Mouse (Mus musculus): ENCODE results near the gene Arl5c. TPM values are rescaled to one million over a fixed set of nuclear protein-coding genes. Genes with fewer than 3 reads are reported as not detected.

The Arl5c gene
- polyA plus RNA-seq, 1 experiment from 2014 or later, result 13.2 TPM

DNA sequence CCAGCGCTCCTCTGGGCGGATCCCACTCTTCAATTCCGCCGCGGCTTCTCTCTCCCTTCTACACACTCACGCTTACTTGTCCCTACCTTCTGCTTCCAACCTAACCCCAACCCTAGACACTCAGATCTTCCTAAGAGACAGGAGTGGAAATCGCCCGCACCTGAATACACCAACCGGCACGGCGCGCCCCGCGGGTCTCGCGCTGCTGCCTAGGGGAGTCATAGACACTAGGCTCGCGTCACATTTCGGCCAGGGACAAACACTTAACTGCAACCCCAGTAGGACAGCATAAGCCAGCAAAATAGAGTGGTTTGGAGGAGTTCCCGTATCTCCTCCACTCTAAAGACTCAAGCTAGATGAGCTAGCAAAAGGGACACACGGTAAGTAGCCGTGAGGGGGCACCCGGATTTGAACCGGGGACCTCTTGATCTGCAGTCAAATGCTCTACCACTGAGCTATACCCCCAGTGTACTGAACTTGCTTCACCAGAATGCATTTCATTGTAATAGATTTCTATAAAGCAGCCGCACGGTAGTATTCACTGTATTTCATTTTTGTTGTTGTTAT is 7.4 kb downstream of the Arl5c start:
- ATAC-seq (replicated peaks; ENCODE audit: extremely low read depth, insufficient read depth, low FRiP score), result peak; percentile 82

DNA sequence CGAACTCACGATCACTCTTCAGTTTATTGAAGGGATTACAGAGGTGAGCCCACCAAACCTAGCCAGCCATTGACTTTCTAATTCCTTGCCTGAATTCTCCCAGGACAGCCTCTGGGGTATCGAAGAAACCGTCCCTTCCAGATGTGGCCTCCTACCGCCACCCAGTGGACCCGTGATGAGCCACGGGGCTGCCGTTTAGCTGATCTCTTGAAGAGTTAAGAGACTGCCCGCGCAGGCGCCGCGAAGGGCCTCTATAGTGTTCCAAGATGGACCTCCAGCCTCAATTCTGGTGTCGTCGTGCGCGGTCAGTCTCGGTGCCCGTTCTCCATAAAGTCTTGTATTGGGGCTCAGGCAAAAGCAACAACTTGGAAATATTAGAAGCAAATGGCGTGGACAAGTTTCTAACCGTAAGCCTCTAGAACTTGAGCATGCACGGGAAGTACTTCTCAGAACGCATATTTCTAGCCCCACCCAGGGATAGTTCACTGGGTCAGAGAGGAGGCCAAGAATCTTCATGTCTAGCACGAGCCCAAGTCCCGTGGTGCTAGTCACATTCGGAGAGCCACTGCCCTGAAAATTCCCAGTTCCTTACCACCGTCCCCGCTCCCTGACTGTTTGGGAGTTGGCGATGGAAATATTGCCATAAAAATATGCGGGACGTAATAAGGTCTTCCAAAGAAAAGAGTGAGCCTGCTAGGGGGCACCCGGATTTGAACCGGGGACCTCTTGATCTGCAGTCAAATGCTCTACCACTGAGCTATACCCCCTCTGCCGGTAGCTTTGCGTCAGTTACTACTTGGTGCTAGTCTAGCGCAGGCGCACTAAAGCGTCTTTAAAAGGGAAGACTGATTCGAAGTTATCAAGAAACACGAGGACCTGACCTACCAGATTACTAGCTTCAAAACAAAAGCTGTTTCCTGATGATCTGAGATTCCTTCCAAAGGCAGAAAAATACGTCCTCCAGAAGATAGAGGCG is 8.1 kb downstream of the Arl5c start:
- H3K9ac ChIP-seq (ENCODE audit: low read length), result peak overlapping the region; percentile 89
- peaks cover 16% of the 10 kb centered on the region for H3K4me1 ChIP-seq (ENCODE audit: control insufficient read depth, insufficient read depth, low read length)
- no peaks in the 10 kb centered on the region for H3K36me3 ChIP-seq (ENCODE audit: control insufficient read depth, insufficient read depth)
- H3K4me2 ChIP-seq (ENCODE audit: low read depth, low read length), result peak overlapping the region; percentile 74
- peaks cover 19% of the 10 kb centered on the region for H3K27me3 ChIP-seq (ENCODE audit: control insufficient read depth, insufficient read depth, low read length)
- WGBS, result under 1% methylated on average over 42 of the region's 42 CpGs
- H3K27ac ChIP-seq (ENCODE audit: low read length), result peak overlapping the region; percentile 94
- H3K4me3 ChIP-seq (ENCODE audit: low read length), result peak overlapping the region; percentile 97
- ATAC-seq (replicated peaks; ENCODE audit: extremely low read depth, insufficient read depth, low FRiP score), result peak; percentile 79
- no peaks in the 10 kb centered on the region for H3K9me3 ChIP-seq (replicated peaks; ENCODE audit: control insufficient read depth, low read length)

More for the DNA sequence above, 7.4 kb downstream of the Arl5c start:
- peaks cover 19% of the 10 kb centered on the region for H3K27me3 ChIP-seq (ENCODE audit: control insufficient read depth, insufficient read depth, low read length)
- H3K9me3 ChIP-seq (replicated peaks; ENCODE audit: control insufficient read depth, low read length), result no peaks in the 10 kb centered on the region
- under 1% methylated on average over 26 of the region's 26 CpGs for WGBS
- peaks cover 16% of the 10 kb centered on the region for H3K4me1 ChIP-seq (ENCODE audit: control insufficient read depth, insufficient read depth, low read length)
- peak overlapping the region; percentile 97 for H3K4me3 ChIP-seq (ENCODE audit: low read length)
- peak overlapping the region; percentile 65 for H3K4me2 ChIP-seq (ENCODE audit: low read depth, low read length)
- H3K27ac ChIP-seq (ENCODE audit: low read length), result peak overlapping the region; percentile 94
- H3K9ac ChIP-seq (ENCODE audit: low read length), result peak overlapping the region; percentile 89
- H3K36me3 ChIP-seq (ENCODE audit: control insufficient read depth, insufficient read depth), result no peaks in the 10 kb centered on the region

DNA sequence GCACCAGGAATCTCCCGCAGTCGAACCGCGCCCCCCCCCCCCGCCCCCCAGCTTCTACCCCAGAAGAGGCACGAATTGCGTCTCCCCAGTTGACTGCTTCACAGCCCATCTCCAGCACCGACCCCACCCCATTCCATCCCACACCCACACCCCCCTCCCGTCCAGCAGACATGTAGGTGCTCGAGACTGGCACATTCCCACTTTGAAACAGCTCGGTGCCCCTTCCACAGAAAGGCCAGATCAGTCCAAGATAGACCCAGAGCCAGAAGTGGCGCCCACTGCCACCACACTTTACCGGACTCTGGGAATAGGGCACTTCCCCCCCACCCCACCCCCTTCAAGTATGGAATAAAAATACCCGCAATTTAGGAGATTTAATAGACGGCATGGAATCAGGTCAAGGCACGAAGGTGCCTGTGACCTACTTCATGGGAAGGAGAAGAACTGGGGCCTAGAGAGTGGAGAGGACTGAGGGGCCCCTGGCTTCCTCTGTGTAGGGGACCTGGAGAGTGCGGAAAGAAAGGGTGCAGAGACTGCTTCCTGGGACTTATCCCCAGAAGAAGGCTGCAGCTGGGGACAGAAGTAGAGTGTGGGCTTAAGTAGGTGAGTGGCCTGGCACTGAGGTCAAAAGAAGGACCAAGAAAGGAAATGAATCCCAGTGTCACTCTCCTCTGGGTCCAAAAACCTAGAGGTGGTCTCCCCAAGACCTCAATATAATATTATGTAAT is 9.1 kb downstream of the Arl5c start:
- ATAC-seq (replicated peaks; ENCODE audit: extremely low read depth, insufficient read depth, low FRiP score), result no peak
- Histone ChIP-seq H3K27me3 (ENCODE audit: control insufficient read depth, insufficient read depth, low read length) (peaks cover 19% of the 10 kb centered on the region), H3K9me3 (replicated peaks; ENCODE audit: control insufficient read depth, low read length) (no peaks in the 10 kb centered on the region), H3K27ac (ENCODE audit: low read length) (no peak overlapping the region), H3K9ac (ENCODE audit: low read length) (peak overlapping the region; percentile 76), H3K4me2 (ENCODE audit: low read depth, low read length) (peak overlapping the region; percentile 74), H3K4me1 (ENCODE audit: control insufficient read depth, insufficient read depth, low read length) (peaks cover 16% of the 10 kb centered on the region), H3K4me3 (ENCODE audit: low read length) (peak overlapping the region; percentile 97), H3K36me3 (ENCODE audit: control insufficient read depth, insufficient read depth) (no peaks in the 10 kb centered on the region)
- WGBS, result 30% methylated on average over 15 of the region's 17 CpGs

DNA sequence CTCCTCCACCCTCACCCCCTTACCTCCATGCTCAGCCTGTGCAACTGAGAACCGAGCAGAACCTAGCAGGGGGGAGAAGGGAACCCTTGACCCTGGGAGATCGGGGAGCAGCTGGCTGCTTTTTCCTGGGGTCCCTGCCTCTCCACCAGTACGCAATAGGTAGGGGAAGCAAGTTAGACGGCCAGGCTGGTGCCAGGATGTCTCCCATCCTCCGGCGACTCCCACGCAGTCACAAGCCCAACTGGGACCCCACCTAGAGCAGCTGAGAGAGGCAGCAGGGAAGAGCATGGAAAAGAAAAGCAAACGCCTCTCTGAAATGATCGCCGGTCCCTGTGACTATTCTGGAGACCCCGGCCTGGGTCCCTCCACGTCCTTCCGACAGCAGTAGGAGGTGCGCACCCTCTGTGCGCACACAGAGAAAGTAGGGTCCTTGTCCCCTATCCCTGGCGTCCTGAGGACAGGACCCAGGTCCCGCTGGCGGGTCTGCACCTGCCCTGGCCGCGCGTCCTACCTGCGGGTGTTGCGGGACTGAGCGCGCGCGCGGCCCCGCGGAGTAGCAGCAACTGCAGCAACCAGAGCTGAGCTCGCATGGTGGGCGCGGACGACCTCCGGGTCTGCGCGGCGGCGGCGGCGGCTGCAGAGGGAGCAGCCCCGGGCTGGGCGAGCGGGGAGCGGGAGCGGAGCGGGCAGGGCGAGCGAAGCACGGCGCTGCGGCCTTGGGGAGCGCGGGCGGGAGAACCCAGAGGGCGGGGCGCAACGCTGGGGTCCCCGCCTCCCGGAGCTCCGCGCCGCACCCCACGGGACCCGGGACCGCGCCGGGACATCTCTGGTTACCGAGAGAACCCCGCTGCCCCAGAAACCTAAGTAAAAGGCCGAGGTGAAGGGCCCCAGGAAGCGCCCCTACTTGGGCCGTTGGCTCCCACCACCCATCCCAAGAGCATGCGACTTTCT is 10.0 kb downstream of the Arl5c start, which contains the start of gene Plxdc1:
Gene Plxdc1 (minus strand): TSS at position 718 of the 951 bp plus-strand sequence.
- Histone ChIP-seq H3K36me3 (ENCODE audit: control insufficient read depth, insufficient read depth) (no peaks in the 10 kb centered on the region), H3K4me2 (ENCODE audit: low read depth, low read length) (peak within 1 kb of the TSS; percentile 74), H3K9me3 (replicated peaks; ENCODE audit: control insufficient read depth, low read length) (no peaks in the 10 kb centered on the region), H3K9ac (ENCODE audit: low read length) (peak within 1 kb of the TSS; percentile 76), H3K27me3 (ENCODE audit: control insufficient read depth, insufficient read depth, low read length) (peaks cover 19% of the 10 kb centered on the region), H3K27ac (ENCODE audit: low read length) (no peak within 1 kb of the TSS), H3K4me1 (ENCODE audit: control insufficient read depth, insufficient read depth, low read length) (peaks cover 16% of the 10 kb centered on the region), H3K4me3 (ENCODE audit: low read length) (peak within 1 kb of the TSS; percentile 97)
- ATAC-seq (replicated peaks; ENCODE audit: extremely low read depth, insufficient read depth, low FRiP score), result no peak
- 2% methylated on average over 68 of the region's 74 CpGs for WGBS

DNA sequence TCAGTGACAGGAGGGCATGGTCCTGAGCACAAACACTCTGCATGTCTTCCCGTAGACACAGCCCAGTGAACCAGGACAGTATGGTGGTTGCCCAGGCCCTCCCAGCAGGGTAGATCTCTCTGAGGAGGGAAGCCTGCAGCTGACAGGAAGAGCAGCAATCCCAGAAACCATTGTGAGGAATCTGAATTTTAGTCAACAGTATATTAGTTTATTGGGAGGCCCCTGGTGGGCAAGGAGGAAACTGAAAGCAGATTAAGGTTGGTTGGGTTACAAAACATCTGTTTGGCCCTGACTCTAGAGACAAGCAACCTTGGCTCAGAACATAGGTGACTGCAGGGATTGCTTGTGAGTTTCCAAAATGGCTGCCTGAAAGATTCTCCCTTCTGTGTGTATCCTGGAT is 12.0 kb downstream of the Arl5c start:
- Histone ChIP-seq H3K4me2 (ENCODE audit: low read depth, low read length) (no peak overlapping the region), H3K4me1 (ENCODE audit: control insufficient read depth, insufficient read depth, low read length) (peaks cover 6% of the 10 kb centered on the region), H3K9me3 (replicated peaks; ENCODE audit: control insufficient read depth, low read length) (no peaks in the 10 kb centered on the region), H3K27ac (ENCODE audit: low read length) (no peak overlapping the region), H3K4me3 (ENCODE audit: low read length) (no peak overlapping the region), H3K27me3 (ENCODE audit: control insufficient read depth, insufficient read depth, low read length) (peaks cover 19% of the 10 kb centered on the region), H3K36me3 (ENCODE audit: control insufficient read depth, insufficient read depth) (no peaks in the 10 kb centered on the region), H3K9ac (ENCODE audit: low read length) (no peak overlapping the region)
- ATAC-seq (replicated peaks; ENCODE audit: extremely low read depth, insufficient read depth, low FRiP score), result no peak
- WGBS, result 69% methylated on average over 1 of the region's 1 CpGs

DNA sequence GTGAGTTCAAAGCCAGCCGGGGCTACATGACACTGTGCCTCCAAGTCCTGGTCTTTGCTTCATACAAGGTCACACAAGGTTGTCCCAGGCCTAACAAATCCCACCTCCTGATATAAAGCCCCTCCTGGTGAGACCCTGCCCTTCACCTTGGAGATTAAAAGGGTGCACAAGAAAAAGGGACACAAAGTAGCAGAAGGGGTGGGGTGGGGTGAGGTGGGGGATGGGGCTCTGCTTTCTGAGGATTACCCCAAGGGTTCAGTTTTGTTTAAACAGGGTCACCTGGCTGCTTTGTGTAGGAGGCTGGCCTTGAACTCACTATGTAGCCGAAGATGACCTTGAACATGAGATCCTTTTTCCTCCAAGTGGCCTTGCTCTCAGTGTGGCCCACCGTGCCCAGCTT is 12.5 kb downstream of the Arl5c start:
- Histone ChIP-seq H3K4me3 (ENCODE audit: low read length) (no peak overlapping the region), H3K4me1 (ENCODE audit: control insufficient read depth, insufficient read depth, low read length) (peaks cover 6% of the 10 kb centered on the region; the same call in 1 of the 2 replicates), H3K27me3 (ENCODE audit: control insufficient read depth, insufficient read depth, low read length) (peaks cover 19% of the 10 kb centered on the region), H3K9me3 (replicated peaks; ENCODE audit: control insufficient read depth, low read length) (no peaks in the 10 kb centered on the region), H3K9ac (ENCODE audit: low read length) (no peak overlapping the region), H3K27ac (ENCODE audit: low read length) (no peak overlapping the region), H3K36me3 (ENCODE audit: control insufficient read depth, insufficient read depth) (no peaks in the 10 kb centered on the region), H3K4me2 (ENCODE audit: low read depth, low read length) (no peak overlapping the region)
- no peak for ATAC-seq (replicated peaks; ENCODE audit: extremely low read depth, insufficient read depth, low FRiP score)
- WGBS, result 82% methylated on average over 3 of the region's 3 CpGs

DNA sequence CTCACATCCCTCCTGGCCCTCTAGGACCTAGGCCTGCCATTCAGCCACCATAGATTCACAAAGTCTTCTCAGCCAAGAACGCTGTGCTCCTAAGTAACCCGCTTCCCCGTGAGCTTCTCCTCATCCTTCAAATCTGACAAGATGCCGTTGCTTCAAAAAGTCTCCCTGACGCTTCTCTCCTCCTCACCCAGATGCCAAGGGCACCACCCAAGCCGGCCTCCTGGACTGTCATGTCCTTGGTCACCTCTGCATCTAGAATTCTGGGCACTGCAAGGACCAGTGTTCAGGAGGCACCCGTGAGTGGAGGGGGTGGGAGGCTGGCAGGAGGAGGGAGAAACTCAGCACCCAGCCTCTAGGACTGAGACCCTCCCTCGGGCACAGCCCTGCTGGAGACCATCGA is 13.3 kb downstream of the Arl5c start:
- no peak overlapping the region for H3K4me2 ChIP-seq (ENCODE audit: low read depth, low read length)
- H3K4me1 ChIP-seq (ENCODE audit: control insufficient read depth, insufficient read depth, low read length), result peaks cover 6% of the 10 kb centered on the region; the same call in 1 of the 2 replicates
- no peak overlapping the region for H3K9ac ChIP-seq (ENCODE audit: low read length)
- H3K36me3 ChIP-seq (ENCODE audit: control insufficient read depth, insufficient read depth), result no peaks in the 10 kb centered on the region
- peaks cover 19% of the 10 kb centered on the region for H3K27me3 ChIP-seq (ENCODE audit: control insufficient read depth, insufficient read depth, low read length)
- WGBS, result 86% methylated on average over 9 of the region's 9 CpGs
- ATAC-seq (replicated peaks; ENCODE audit: extremely low read depth, insufficient read depth, low FRiP score), result no peak
- H3K4me3 ChIP-seq (ENCODE audit: low read length), result no peak overlapping the region
- no peaks in the 10 kb centered on the region for H3K9me3 ChIP-seq (replicated peaks; ENCODE audit: control insufficient read depth, low read length)
- no peak overlapping the region for H3K27ac ChIP-seq (ENCODE audit: low read length)

DNA sequence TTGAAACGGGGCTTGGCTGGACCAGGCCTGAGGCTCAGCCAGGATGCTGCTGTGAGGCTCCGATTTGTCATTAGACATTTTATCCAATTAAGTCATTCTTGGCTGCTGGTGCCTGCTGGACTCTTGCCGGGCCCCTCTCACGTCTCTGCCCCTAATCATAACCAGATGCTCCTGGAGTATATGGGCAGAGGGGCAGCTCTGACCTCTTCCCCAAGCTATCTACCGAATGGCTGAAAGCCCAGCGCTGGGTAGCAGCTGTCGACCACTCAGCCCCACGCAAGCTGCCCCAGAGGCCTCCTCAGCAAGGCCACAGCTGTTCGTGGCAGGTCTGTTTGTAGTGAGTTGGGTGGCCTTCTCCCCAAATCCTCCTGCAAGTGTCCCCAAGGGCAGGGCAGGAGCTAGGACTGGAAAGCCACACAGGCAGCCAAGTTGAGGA is 15.4 kb downstream of the Arl5c start:
- H3K4me2 ChIP-seq (ENCODE audit: low read depth, low read length), result no peak overlapping the region
- H3K27me3 ChIP-seq (ENCODE audit: control insufficient read depth, insufficient read depth, low read length), result peaks cover 12% of the 10 kb centered on the region
- 55% methylated on average over 9 of the region's 9 CpGs for WGBS
- H3K9me3 ChIP-seq (replicated peaks; ENCODE audit: control insufficient read depth, low read length), result no peaks in the 10 kb centered on the region
- no peaks in the 10 kb centered on the region for H3K36me3 ChIP-seq (ENCODE audit: control insufficient read depth, insufficient read depth)
- H3K4me1 ChIP-seq (ENCODE audit: control insufficient read depth, insufficient read depth, low read length), result no peaks in the 10 kb centered on the region
- no peak overlapping the region for H3K27ac ChIP-seq (ENCODE audit: low read length)
- no peak overlapping the region for H3K4me3 ChIP-seq (ENCODE audit: low read length)
- no peak; the same call in 1 of the 2 replicates for ATAC-seq (replicated peaks; ENCODE audit: extremely low read depth, insufficient read depth, low FRiP score)
- H3K9ac ChIP-seq (ENCODE audit: low read length), result no peak overlapping the region

Measured in heart, embryonic 16.5 days (tissue).